Mouse (Mus musculus) MEL (cell line): ENCODE data around the gene Gm20509.

Experiments used
- BHLHE40 ChIP-seq: IDR thresholded peaks from 2 replicates; pipeline ENCODE4 v1.6.1; 2012; ENCODE audit warnings: low read depth, mild to moderate bottlenecking, inconsistent platforms, low read length, improper control_type of control experiment, borderline replicate concordance
- CTCF ChIP-seq, 3 experiments: IDR thresholded peaks in 2 of 3; conservative IDR thresholded peaks in 1 of 3; 2 replicates each; pipeline ENCODE4 v1.5.1; 2011 to 2012; ENCODE audit warnings: low read length in 3 of 3, low read depth in 2 of 3, mild to moderate bottlenecking in 2 of 3, improper control_type of control experiment in 1 of 3, inconsistent platforms in 1 of 3, mixed read lengths in 1 of 3, moderate library complexity in 1 of 3; ENCODE audit not compliant: control insufficient read depth in 1 of 3, insufficient read depth in 1 of 3, poor library complexity in 1 of 3, severe bottlenecking in 1 of 3
- E2F4 ChIP-seq: IDR thresholded peaks from 2 replicates; pipeline ENCODE4 v1.6.1; 2011; ENCODE audit warnings: low read depth, low read length, improper control_type of control experiment, borderline replicate concordance
- EP300 ChIP-seq, 2 experiments: IDR thresholded peaks; 2 replicates each; pipeline ENCODE4 v1.6.1; 2011; ENCODE audit warnings: improper control_type of control experiment in 2 of 2, low read length in 2 of 2, low read depth in 1 of 2, mild to moderate bottlenecking in 1 of 2
- HCFC1 ChIP-seq: IDR thresholded peaks from 2 replicates; pipeline ENCODE4 v1.6.1; 2012; ENCODE audit warnings: low read depth, mild to moderate bottlenecking, inconsistent platforms, low read length, improper control_type of control experiment, moderate library complexity
- MEF2A ChIP-seq: IDR thresholded peaks from 2 replicates; pipeline ENCODE4 v1.6.1; 2014; ENCODE audit warnings: low read depth, mild to moderate bottlenecking, inconsistent platforms, low read length, improper control_type of control experiment; ENCODE audit not compliant: poor library complexity, insufficient replicate concordance, severe bottlenecking; ENCODE audit errors: extremely low read depth
- POLR2A ChIP-seq, 2 experiments: IDR thresholded peaks; 2 replicates each; pipeline ENCODE4 v1.6.1; 2011 to 2012; ENCODE audit warnings: low read length in 2 of 2, mild to moderate bottlenecking in 2 of 2, control low read depth in 1 of 2, improper control_type of control experiment in 1 of 2, low read depth in 1 of 2, moderate library complexity in 1 of 2; ENCODE audit not compliant: control insufficient read depth in 1 of 2, insufficient read depth in 1 of 2, poor library complexity in 1 of 2
- POLR2AphosphoS2 ChIP-seq: IDR thresholded peaks from 2 replicates; pipeline ENCODE4 v1.6.1; 2011; ENCODE audit warnings: low read length, improper control_type of control experiment
- RAD21 ChIP-seq: IDR thresholded peaks from 2 replicates; pipeline ENCODE4 v1.6.1; 2011; ENCODE audit warnings: mild to moderate bottlenecking, low read depth, low read length, improper control_type of control experiment
- RCOR1 ChIP-seq: IDR thresholded peaks from 2 replicates; pipeline ENCODE4 v1.6.1; 2012; ENCODE audit warnings: low read depth, mild to moderate bottlenecking, inconsistent platforms, low read length, improper control_type of control experiment
- USF1 ChIP-seq: IDR thresholded peaks from 2 replicates; pipeline ENCODE4 v1.6.1; 2014; ENCODE audit warnings: low read depth, mild to moderate bottlenecking, inconsistent platforms, low read length, improper control_type of control experiment, moderate library complexity
- USF2 ChIP-seq, 2 experiments: IDR thresholded peaks; 2 replicates each; pipeline ENCODE4 v1.6.1; 2011 to 2012; ENCODE audit warnings: improper control_type of control experiment in 2 of 2, low read length in 2 of 2, borderline replicate concordance in 1 of 2, inconsistent platforms in 1 of 2, low read depth in 1 of 2, mild to moderate bottlenecking in 1 of 2; ENCODE audit not compliant: insufficient read depth in 1 of 2

- TF ChIP-seq RCOR1 (no peak), EP300 (IDR thresholded peaks at IDR 0.05; ENCODE audit: low read depth in 1 of 2, low read length in 2 of 2) (no peak), CTCF (IDR thresholded peaks at IDR 0.05 in 2 of 3, conservative IDR thresholded peaks at IDR 0.05 in 1 of 3; ENCODE audit: control insufficient read depth in 1 of 3, insufficient read depth in 1 of 3, low read depth in 2 of 3, low read length in 3 of 3, poor library complexity in 1 of 3, severe bottlenecking in 1 of 3) (no peak), RAD21 (no peak), POLR2AphosphoS2 (no peak), BHLHE40 (no peak), USF1 (no peak), POLR2A (IDR thresholded peaks at IDR 0.05; ENCODE audit: control insufficient read depth in 1 of 2, insufficient read depth in 1 of 2, low read depth in 1 of 2, low read length in 2 of 2, poor library complexity in 1 of 2) (no peak), E2F4 (no peak), USF2 (IDR thresholded peaks at IDR 0.05; ENCODE audit: borderline replicate concordance in 1 of 2, insufficient read depth in 1 of 2, low read depth in 1 of 2, low read length in 2 of 2) (no peak), HCFC1 (no peak), MEF2A (no peak)
These were observed 1.6 kb downstream of the Gm20509 start for GRCm38 (mm10) chr9:73103880-73104198.
